Mouse (Mus musculus): Measurements from ENCODE around the gene Gtf3c2. TPM values are rescaled to one million over a fixed set of nuclear protein-coding genes. Genes with fewer than 3 reads are reported as not detected.
A peak's percentile ranks its signal among the peaks of the same experiment; 100 is the strongest.

The Gtf3c2 gene
- total RNA-seq, 2 experiments from 2014 or later, result 43.8 to 55.2 TPM

- no peak for DNase-seq (ENCODE audit: low spot score in 2 of 2)
Observed at GRCm38 (mm10) chr5:31198616-31199320, 18.8 kb upstream of the Gtf3c2 start.

- no peak for DNase-seq (ENCODE audit: low spot score in 2 of 2)
Observed at GRCm38 (mm10) chr5:31198170-31198569, 18.2 kb upstream of the Gtf3c2 start.

- DNase-seq (ENCODE audit: low spot score in 2 of 2), result no peak
Observed at GRCm38 (mm10) chr5:31197072-31197471, 17.1 kb upstream of the Gtf3c2 start.

GRCm38 (mm10) chr5:31196207-31196606, 16.3 kb upstream of the Gtf3c2 start:
- no peak for DNase-seq (ENCODE audit: low spot score in 2 of 2)

- no peak for DNase-seq (ENCODE audit: low spot score in 2 of 2)
Observed at GRCm38 (mm10) chr5:31195671-31196070, 15.7 kb upstream of the Gtf3c2 start.

GRCm38 (mm10) chr5:31194486-31195485, 14.8 kb upstream of the Gtf3c2 start:
- DNase-seq (ENCODE audit: low spot score in 2 of 2), result no peak

GRCm38 (mm10) chr5:31193631-31194281, 13.8 kb upstream of the Gtf3c2 start:
- no peak for DNase-seq (ENCODE audit: low spot score in 2 of 2)

GRCm38 (mm10) chr5:31192939-31193630, 13.1 kb upstream of the Gtf3c2 start, which contains the start of the genes Snx17 and Eif2b4:
TSS of gene Snx17 (plus strand) at chr5:31193227.
TSS of gene Eif2b4 (minus strand) at chr5:31193430.
- DNase-seq (ENCODE audit: low spot score in 2 of 2), result peak; percentile 99

- peak; percentile 82 to 88 for DNase-seq (ENCODE audit: low spot score in 2 of 2)
Observed at GRCm38 (mm10) chr5:31192045-31192938, 12.3 kb upstream of the Gtf3c2 start.

- no peak for DNase-seq (ENCODE audit: low spot score in 2 of 2)
Observed at GRCm38 (mm10) chr5:31190201-31190600, 10.3 kb upstream of the Gtf3c2 start.

GRCm38 (mm10) chr5:31188223-31188840, 8.4 kb upstream of the Gtf3c2 start:
- no peak for DNase-seq (ENCODE audit: low spot score in 2 of 2)

GRCm38 (mm10) chr5:31183678-31184077, 3.7 kb upstream of the Gtf3c2 start:
- DNase-seq (ENCODE audit: low spot score in 2 of 2), result no peak

- DNase-seq (ENCODE audit: low spot score in 2 of 2), result no peak
Observed at GRCm38 (mm10) chr5:31181183-31181770, 1.3 kb upstream of the Gtf3c2 start.

- peak in 1 of 2 experiments; percentile 17 for DNase-seq (ENCODE audit: low spot score in 2 of 2)
Observed at GRCm38 (mm10) chr5:31179301-31179765, 611 bp downstream of the Gtf3c2 start.

GRCm38 (mm10) chr5:31168630-31169029, 11.3 kb downstream of the Gtf3c2 start:
- DNase-seq (ENCODE audit: low spot score in 2 of 2), result no peak

- DNase-seq (ENCODE audit: low spot score in 2 of 2), result no peak
Observed at GRCm38 (mm10) chr5:31164878-31165277, 15.1 kb downstream of the Gtf3c2 start.

- no peak for DNase-seq (ENCODE audit: low spot score in 2 of 2)
Observed at GRCm38 (mm10) chr5:31162462-31162861, 17.5 kb downstream of the Gtf3c2 start.

GRCm38 (mm10) chr5:31154152-31154553, 25.8 kb downstream of the Gtf3c2 start, which contains the start of gene Mpv17:
TSS of gene Mpv17 (minus strand) at chr5:31154251.
- DNase-seq (ENCODE audit: low spot score in 2 of 2), result peak; percentile 72 to 76
